Mouse (Mus musculus) monocyte, adult 2 months (primary cell): ENCODE data around the gene Acot3.
A peak's percentile ranks its signal among the peaks of the same experiment; 100 is the strongest.

Source experiments
- DNase-seq, 2 experiments: peaks; one replicate each; pipeline ENCODE4 v3.0.0; 2022; ENCODE audit warnings: low spot score in 2 of 2, low read depth in 1 of 2

Gene Acot3

GRCm38 (mm10) chr12:84100604-84101492 is 48.9 kb downstream of the Acot3 start, which contains the start of gene Acot6:
Gene Acot6, plus strand, starts transcription at chr12:84100654.
- peak in 1 of 2 experiments; percentile 9 for DNase-seq

GRCm38 (mm10) chr12:84101493-84101845 is 49.5 kb downstream of the Acot3 start:
- DNase-seq = no peak

- DNase-seq = no peak
Observed at GRCm38 (mm10) chr12:84107012-84107411, 55.1 kb downstream of the Acot3 start.

GRCm38 (mm10) chr12:84107692-84108091 is 55.7 kb downstream of the Acot3 start:
- peak in 1 of 2 experiments; percentile 4 for DNase-seq

- no peak for DNase-seq
Observed at GRCm38 (mm10) chr12:84109924-84110323, 58.0 kb downstream of the Acot3 start.
